Mouse (Mus musculus): ENCODE measurements at regions not wholly inside any gene's neighbourhood (a gene's known extent, or its start where the extent isn't known, plus 50 kb on each side); places are given as distances from the start of the nearest gene placed in this dataset.

DNA sequence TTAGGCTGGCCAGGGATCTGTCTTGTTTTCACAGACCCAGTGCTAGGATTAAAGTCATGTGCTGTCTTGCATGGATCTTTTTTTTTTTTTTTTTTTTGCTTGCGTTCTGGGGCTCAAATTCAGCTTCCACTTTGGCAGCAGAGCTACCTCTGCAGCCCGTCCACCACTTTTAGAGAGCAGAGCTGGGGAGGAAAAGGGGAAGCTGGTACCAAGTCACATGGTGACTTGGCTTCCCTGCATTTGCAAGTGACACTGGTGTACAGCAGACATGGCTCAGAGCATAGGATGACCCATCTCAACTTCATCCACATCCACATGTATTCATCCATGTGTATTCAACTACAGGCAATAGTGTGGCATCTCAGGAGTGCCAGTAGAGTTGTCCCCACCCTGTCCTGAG is 189.0 kb upstream of the Eef2kmt start:
- TF ChIP-seq POLR2A (IDR thresholded peaks at IDR 0.05; ENCODE audit: low read depth, low read length) (no peak), CTCF (IDR thresholded peaks at IDR 0.05; ENCODE audit: extremely low read depth, insufficient read length, insufficient replicate concordance, low read depth, low read length) (no peak)
